Mouse (Mus musculus): ENCODE results near the gene Trpc4.

The Trpc4 gene

DNA sequence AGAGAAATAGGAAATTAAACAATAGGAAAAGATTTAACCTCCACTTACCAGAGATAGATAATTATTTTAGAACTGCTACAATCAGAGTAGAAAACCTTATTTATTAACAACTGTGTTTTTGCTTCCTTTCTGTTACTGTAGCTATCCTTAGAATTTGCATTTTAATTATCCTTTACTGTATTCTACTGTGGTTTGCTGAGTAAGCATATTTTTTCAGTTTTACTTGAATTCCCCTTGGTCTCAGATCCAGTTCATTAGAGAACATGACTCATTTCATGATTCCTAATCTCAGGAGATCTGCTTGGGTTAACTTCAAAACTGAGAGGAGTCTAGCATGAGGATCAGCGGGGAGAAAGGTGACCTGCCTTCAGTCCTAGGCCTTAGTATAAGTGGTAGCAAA, 111.1 kb downstream of the Trpc4 start:
- no peak for DNase-seq (ENCODE audit: low spot score in 2 of 2)

DNA sequence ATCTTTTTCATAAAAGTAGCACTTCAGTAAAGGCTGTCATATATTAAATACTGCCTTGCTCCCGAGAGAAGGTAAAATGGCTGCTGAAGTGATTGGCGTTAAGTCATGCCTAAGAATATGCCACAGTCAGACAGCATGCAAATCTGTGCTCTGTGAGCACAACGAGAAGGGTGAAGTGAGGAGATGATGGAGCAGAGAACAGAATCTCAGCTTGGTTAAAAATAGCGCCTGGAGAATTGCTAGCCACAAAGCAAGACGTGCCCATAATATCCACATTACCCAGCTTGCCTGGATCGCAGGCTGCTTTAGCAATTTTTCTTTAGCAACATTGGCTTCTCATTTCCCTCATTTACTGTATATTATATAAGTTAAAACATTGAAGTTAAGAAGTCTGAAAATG, 113.3 kb downstream of the Trpc4 start:
- peak in 1 of 2 experiments; percentile 72 for DNase-seq (ENCODE audit: low spot score in 2 of 2)

- DNase-seq (ENCODE audit: low spot score in 2 of 2): no peak
These were observed 118.8 kb downstream of the Trpc4 start for GRCm38 (mm10) chr3:54274651-54275050.

GRCm38 (mm10) chr3:54289731-54290130, 133.9 kb downstream of the Trpc4 start:
- DNase-seq (ENCODE audit: low spot score in 2 of 2): no peak

GRCm38 (mm10) chr3:54310604-54311003, 154.8 kb downstream of the Trpc4 start:
- no peak for DNase-seq (ENCODE audit: low spot score in 2 of 2)

GRCm38 (mm10) chr3:54314055-54314454, 158.2 kb downstream of the Trpc4 start:
- DNase-seq (ENCODE audit: low spot score in 2 of 2): peak; percentile 12 to 13

GRCm38 (mm10) chr3:54352891-54353652, 197.2 kb downstream of the Trpc4 start:
- peak; percentile 78 to 83 for DNase-seq (ENCODE audit: low spot score in 2 of 2)

GRCm38 (mm10) chr3:54357561-54357960, 201.7 kb downstream of the Trpc4 start:
- no peak for DNase-seq (ENCODE audit: low spot score in 2 of 2)

DNA sequence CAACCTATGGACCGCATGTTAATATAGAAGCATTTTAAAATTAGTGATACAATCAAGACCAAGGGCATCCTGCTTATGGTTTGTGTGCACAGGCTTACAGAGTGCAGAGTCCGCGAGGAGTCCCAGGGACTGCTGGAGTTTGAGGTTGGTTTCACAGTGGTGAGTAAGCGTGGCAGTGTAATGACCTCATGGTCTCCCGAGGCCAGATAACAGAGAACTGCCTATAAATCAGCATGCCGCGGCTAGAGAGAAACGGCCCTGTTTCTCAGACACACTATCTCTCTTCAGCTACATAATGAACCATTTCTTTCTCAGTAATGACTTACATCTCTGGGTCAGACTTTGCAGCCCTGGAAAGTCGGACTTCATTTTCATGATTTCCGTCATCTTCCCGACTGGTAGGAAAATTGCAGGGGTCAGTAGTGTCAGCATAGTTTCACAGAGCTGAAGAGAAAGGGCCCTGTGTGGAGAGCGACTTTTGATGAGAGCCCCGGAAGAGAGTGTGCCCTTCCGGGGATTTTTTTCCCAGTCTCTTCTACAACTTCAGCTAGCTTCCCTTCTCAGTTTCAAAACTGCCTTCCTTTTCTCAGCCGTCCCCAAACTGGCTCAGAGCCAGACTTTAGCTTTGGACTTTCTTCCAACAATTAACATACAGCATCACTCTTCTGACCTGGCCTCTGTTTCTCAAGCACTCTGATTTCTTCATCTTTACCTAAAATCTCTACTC, 202.8 kb downstream of the Trpc4 start:
- DNase-seq (ENCODE audit: low spot score in 2 of 2): no peak

- DNase-seq (ENCODE audit: low spot score in 2 of 2): no peak
These were observed 205.1 kb downstream of the Trpc4 start, which contains the start of gene Postn for GRCm38 (mm10) chr3:54360897-54361296. Gene Postn, plus strand, starts transcription at chr3:54361109.

- no peak for DNase-seq (ENCODE audit: low spot score in 2 of 2)
These were observed 205.8 kb downstream of the Trpc4 start for GRCm38 (mm10) chr3:54361656-54362055.
